Mouse (Mus musculus) heart, postnatal 36 days (tissue): Measurements from ENCODE around the gene Serpini2. TPM values are rescaled to one million over a fixed set of nuclear protein-coding genes. Genes with fewer than 3 reads are reported as not detected.
"Not testable (repeated sequence)": the region's sequence is repeated elsewhere in the genome, so short reads cannot be mapped to it uniquely, and the experiment has no call there.

ENCODE experiments used
- DNase-seq, 2 experiments: peaks; one replicate each; pipeline ENCODE4 v3.0.0; 2021 to 2022
- intact Hi-C: fragments of 180-260 bp; cut with DNase I; formaldehyde crosslinking; loops from one replicate; pipeline ENCODE4 v1.15.1; 2025
- total RNA-seq, 2 experiments: library from RNA; stranded (reverse); gene quantifications; 2 replicates each; pipeline ENCODE4 v1.2.3; 2021

The Serpini2 gene
- not detected for total RNA-seq

- intact Hi-C loops = no loop called here
These were observed at the start of gene Serpini2 for GRCm38 (mm10) chr3:75269978-75270377. TSS of gene Serpini2 (minus strand) at chr3:75270078.

DNA sequence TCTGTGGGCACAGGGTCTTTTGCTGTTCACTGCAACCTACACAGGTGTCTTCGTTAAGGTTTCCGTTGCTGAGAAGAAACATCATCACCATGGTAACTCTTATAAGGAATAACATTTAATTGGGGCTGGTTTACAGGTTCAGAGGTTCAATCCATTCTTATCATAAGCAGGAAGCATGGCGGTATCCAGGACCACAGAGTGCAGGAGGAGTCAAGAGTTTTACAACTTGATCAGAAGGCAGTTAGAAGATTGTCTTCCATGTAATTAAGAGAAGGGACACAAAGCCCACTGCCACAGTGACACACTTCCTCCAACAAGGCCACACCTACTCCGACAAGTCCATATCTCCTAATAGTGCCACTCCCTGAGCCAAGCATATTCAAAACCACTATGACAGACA, 39.0 kb upstream of the Serpini2 start:
- intact Hi-C loops = no loop called here
- no peak for DNase-seq

More at GRCm38 (mm10) chr3:75269978-75270377, at the start of gene Serpini2:
- DNase-seq = no peak

- no peak for DNase-seq
- intact Hi-C loops = no loop called here
These were observed 38.4 kb upstream of the Serpini2 start for GRCm38 (mm10) chr3:75308228-75308627.

- intact Hi-C loops = no loop called here
- DNase-seq = no peak
These were observed 35.7 kb upstream of the Serpini2 start for GRCm38 (mm10) chr3:75305584-75305983.

DNA sequence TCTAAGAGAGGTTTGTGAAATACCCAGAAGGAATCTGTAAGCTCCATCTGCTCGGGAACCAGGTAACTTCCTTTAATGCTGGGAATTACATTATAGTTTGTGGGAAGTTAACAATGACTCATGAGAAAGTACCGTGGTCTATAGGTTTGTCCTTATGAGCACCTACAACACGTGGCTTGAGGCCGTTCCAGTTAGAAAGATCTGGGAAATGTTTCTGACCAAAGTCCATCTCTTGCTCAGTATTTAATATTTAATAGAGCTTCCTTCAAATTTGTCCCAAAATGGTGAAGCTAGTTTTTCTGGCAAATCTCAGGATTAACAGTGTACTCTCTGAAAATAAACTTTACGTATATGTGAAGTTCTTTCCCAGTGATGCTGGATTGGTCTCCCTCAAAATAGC, 34.7 kb upstream of the Serpini2 start:
- intact Hi-C loops = no loop called here
- DNase-seq = no peak

DNA sequence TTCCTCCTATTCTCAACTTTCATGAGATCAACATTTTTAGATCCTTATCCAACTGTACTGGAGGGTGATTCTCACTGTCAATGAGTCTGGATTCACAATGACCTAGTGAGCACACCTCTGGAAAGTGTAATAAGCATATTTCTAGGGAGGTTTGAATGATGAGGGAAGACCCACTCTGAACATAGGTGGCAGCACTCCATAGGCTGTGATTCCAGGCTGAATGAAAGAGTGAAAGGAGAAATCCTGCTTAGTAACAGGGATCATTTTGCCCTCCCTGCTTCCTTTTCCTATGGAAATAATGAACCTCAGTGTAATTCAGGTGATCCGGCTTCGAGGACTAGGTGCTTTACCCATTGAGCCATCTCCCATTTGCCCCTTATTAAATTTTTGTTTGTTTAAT, 31.2 kb upstream of the Serpini2 start:
- intact Hi-C loops = no loop called here
- no peak for DNase-seq

GRCm38 (mm10) chr3:75299464-75299863, 29.6 kb upstream of the Serpini2 start:
- DNase-seq, intact Hi-C loops: not testable (repeated sequence)

- no peak for DNase-seq
- intact Hi-C loops = no loop called here
These were observed 27.9 kb upstream of the Serpini2 start for GRCm38 (mm10) chr3:75297758-75298111.

- intact Hi-C loops = no loop called here
- no peak for DNase-seq
These were observed 27.3 kb upstream of the Serpini2 start for GRCm38 (mm10) chr3:75297026-75297757.

GRCm38 (mm10) chr3:75293243-75293642, 23.4 kb upstream of the Serpini2 start:
- intact Hi-C loops = no loop called here
- no peak for DNase-seq

GRCm38 (mm10) chr3:75277455-75277854, 7.6 kb upstream of the Serpini2 start:
- intact Hi-C loops = no loop called here
- no peak for DNase-seq

- intact Hi-C loops = no loop called here
These were observed 6.6 kb upstream of the Serpini2 start for GRCm38 (mm10) chr3:75276522-75276921.

GRCm38 (mm10) chr3:75275127-75275526, 5.2 kb upstream of the Serpini2 start:
- DNase-seq = no peak
- intact Hi-C loops = no loop called here

More at GRCm38 (mm10) chr3:75276522-75276921, 6.6 kb upstream of the Serpini2 start:
- no peak for DNase-seq

- intact Hi-C loops = no loop called here
- DNase-seq = no peak
These were observed 10.5 kb downstream of the Serpini2 start for GRCm38 (mm10) chr3:75259356-75259755.

GRCm38 (mm10) chr3:75219694-75220093, 50.2 kb downstream of the Serpini2 start:
- intact Hi-C loops = loop anchor here (2.0 to 10.0 kb wide), 3 partner anchors 297 to 785 kb away; no protein-coding TSS in a partner anchor
- no peak for DNase-seq

GRCm38 (mm10) chr3:75219211-75219610, 50.7 kb downstream of the Serpini2 start:
- intact Hi-C loops = loop anchor here (2.0 to 10.0 kb wide), 3 partner anchors 298 to 786 kb away; no protein-coding TSS in a partner anchor
- DNase-seq = peak in 1 of 2 experiments; percentile 21

- peak; percentile 6 to 37 for DNase-seq
These were observed 66.9 kb downstream of the Serpini2 start for GRCm38 (mm10) chr3:75202808-75203503.

More at GRCm38 (mm10) chr3:75202808-75203503, 66.9 kb downstream of the Serpini2 start:
- intact Hi-C loops = no loop called here

Other genes starting within 250 kb of the Serpini2 start
- gene Zbbx, start 105.0 kb downstream of the Serpini2 start, total RNA-seq = not detected
- gene Wdr49, start 212.1 kb upstream of the Serpini2 start, total RNA-seq = not detected